Mouse (Mus musculus): ENCODE results near the gene Lcor. TPM values are rescaled to one million over a fixed set of nuclear protein-coding genes. Genes with fewer than 3 reads are reported as not detected.

Gene Lcor
- polyA plus RNA-seq, 1 experiment: 3.4 TPM

DNA sequence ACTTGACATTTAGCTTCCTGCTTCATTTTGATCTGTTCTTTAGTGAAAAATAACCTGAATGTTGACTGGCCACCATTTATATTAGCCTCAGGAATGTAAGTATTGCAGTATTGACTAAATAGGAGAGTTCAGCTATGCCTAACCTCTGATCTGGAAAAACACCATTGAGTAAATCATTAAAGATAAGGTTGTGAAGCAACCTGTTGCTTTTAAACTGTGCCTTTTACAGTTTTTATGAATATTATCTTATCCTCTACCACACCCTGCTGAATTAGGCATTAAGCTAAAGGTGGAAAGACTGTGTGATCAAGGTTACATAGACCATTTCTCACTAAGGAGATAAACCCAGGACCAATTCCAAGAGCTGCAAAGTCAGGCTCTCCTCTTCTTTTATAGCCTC is 95.1 kb downstream of the Lcor start:
- Histone ChIP-seq H3K27ac (replicated peaks; ENCODE audit: low read depth, low read length) (no peak overlapping the region), H3K4me1 (ENCODE audit: control insufficient read depth, insufficient read depth, insufficient read length, low read length) (no peaks in the 10 kb centered on the region; the same call in 1 of the 2 replicates), H3K4me3 (ENCODE audit: insufficient read depth, low read depth, low read length) (no peak overlapping the region)

- Histone ChIP-seq H3K4me3 (ENCODE audit: insufficient read depth, low read depth, low read length) (no peak overlapping the region), H3K4me1 (ENCODE audit: control insufficient read depth, insufficient read depth, insufficient read length, low read length) (no peaks in the 10 kb centered on the region; the same call in 1 of the 2 replicates), H3K27ac (replicated peaks; ENCODE audit: low read depth, low read length) (no peak overlapping the region)
Observed at GRCm38 (mm10) chr19:41579311-41579920, 97.0 kb downstream of the Lcor start.

DNA sequence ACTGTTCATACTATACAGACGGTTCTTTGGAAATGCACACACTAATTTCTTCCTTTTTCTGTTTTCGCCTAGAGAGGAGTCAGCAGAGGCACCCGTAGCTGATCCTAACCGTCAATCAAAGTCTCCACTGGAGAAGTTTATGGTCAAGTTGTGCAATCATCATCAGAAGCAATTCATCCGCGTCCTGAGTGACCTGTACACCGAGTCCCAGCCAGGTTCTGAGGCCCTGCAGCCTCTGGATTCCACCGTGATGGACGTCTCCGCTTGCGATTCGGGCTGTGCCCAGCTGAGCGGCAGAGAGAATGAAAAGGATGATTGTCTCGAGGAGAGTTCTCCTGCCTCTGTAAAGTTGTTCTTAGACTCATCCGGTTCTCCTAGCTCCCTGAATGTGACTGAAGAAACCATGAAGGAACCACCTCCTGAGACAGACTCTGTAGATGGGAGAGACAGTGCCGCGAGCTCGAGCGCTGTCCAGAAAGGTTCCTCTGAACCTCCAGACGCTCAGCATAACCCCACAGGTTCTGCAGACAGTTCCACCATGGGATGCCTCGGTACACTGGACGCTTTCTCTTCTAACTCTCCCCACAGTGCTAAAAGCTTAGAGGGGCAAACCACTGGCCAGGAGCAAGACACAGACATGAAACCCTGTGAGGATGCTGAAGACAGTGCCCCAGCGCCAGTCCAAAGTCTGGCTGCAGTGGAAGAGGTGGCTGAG is 99.4 kb downstream of the Lcor start, which contains the start of gene Gm340:
TSS of gene Gm340 (plus strand) at position 665 of the 715 bp plus-strand sequence.
- Histone ChIP-seq H3K4me3 (ENCODE audit: insufficient read depth, low read depth, low read length) (no peak within 1 kb of the TSS), H3K27ac (replicated peaks; ENCODE audit: low read depth, low read length) (no peak within 1 kb of the TSS), H3K4me1 (ENCODE audit: control insufficient read depth, insufficient read depth, insufficient read length, low read length) (no peaks in the 10 kb centered on the region; the same call in 1 of the 2 replicates)

GRCm38 (mm10) chr19:41582918-41583514 is 100.6 kb downstream of the Lcor start:
- Histone ChIP-seq H3K4me3 (ENCODE audit: insufficient read depth, low read depth, low read length) (no peak overlapping the region), H3K4me1 (ENCODE audit: control insufficient read depth, insufficient read depth, insufficient read length, low read length) (no peaks in the 10 kb centered on the region; the same call in 1 of the 2 replicates), H3K27ac (replicated peaks; ENCODE audit: low read depth, low read length) (no peak overlapping the region)

GRCm38 (mm10) chr19:41586752-41587151 is 104.3 kb downstream of the Lcor start:
- no peak overlapping the region for H3K4me3 ChIP-seq (ENCODE audit: insufficient read depth, low read depth, low read length)
- no peaks in the 10 kb centered on the region for H3K4me1 ChIP-seq (ENCODE audit: control insufficient read depth, insufficient read depth, insufficient read length, low read length)
- no peak overlapping the region for H3K27ac ChIP-seq (replicated peaks; ENCODE audit: low read depth, low read length)

DNA sequence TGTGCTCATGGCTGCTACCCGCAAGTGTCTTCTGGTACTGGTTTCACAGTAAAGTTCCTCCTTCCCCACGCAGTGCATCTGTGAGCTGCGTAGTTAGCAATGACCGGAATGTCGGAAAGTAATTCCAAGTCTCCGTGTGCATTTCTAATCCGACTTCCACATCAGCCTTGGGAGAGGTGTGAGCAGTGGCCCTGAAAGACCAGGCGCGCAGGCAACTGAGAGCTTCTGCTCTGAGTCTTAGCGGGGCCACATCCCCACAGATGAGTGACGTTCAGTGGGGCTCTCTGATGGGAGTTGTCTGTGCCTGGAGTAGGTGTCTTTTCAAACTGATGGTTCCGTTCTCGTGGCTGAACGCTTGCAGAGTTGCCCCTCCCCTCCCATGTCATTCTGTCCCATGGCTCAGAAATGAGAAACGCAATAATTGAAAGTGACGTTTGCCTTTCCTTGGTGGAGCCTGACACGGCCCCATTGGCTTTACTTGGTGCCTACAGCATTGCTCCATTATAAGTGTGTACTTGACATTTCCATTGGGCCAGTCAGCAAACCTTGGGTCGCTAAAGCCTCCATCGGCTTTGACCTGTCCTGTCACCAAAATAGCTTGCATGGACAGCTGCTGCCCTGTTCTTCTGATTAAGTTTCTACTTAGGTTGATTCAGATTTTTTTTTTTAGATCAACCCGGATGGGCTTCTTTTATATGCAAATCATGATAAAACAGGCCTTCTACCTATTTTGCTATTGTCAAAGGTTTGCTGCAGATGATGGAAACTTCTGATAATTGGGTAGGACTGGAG is 105.2 kb downstream of the Lcor start:
- no peak overlapping the region for H3K27ac ChIP-seq (replicated peaks; ENCODE audit: low read depth, low read length)
- H3K4me1 ChIP-seq (ENCODE audit: control insufficient read depth, insufficient read depth, insufficient read length, low read length): no peaks in the 10 kb centered on the region
- no peak overlapping the region for H3K4me3 ChIP-seq (ENCODE audit: insufficient read depth, low read depth, low read length)

- Histone ChIP-seq H3K4me3 (ENCODE audit: insufficient read depth, low read depth, low read length) (no peak overlapping the region), H3K27ac (replicated peaks; ENCODE audit: low read depth, low read length) (no peak overlapping the region), H3K4me1 (ENCODE audit: control insufficient read depth, insufficient read depth, insufficient read length, low read length) (no peaks in the 10 kb centered on the region)
Observed at GRCm38 (mm10) chr19:41589026-41589425, 106.6 kb downstream of the Lcor start.

DNA sequence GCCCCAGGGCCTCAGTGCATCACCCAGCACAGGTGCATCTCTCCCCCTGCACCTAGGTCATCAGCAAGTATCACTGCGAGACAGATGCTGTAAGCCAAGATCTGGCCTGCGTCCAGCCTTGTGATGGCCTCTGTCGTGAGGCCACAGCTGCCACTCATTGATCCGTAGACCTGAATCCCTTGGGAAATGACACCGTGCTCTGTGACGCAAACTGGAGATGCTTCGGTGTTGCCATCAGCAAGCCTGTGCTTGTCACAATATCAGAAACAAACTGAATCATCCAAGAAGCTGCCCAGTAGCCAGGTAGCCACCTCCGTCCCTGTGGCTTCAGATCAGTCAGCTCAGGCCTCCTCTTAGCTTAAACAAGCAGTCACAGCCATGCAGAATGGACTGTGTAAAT is 107.2 kb downstream of the Lcor start:
- no peak overlapping the region for H3K27ac ChIP-seq (replicated peaks; ENCODE audit: low read depth, low read length)
- H3K4me3 ChIP-seq (ENCODE audit: insufficient read depth, low read depth, low read length): no peak overlapping the region
- H3K4me1 ChIP-seq (ENCODE audit: control insufficient read depth, insufficient read depth, insufficient read length, low read length): no peaks in the 10 kb centered on the region

GRCm38 (mm10) chr19:41591808-41592207 is 109.4 kb downstream of the Lcor start:
- Histone ChIP-seq H3K27ac (replicated peaks; ENCODE audit: low read depth, low read length) (no peak overlapping the region), H3K4me1 (ENCODE audit: control insufficient read depth, insufficient read depth, insufficient read length, low read length) (no peaks in the 10 kb centered on the region)

DNA sequence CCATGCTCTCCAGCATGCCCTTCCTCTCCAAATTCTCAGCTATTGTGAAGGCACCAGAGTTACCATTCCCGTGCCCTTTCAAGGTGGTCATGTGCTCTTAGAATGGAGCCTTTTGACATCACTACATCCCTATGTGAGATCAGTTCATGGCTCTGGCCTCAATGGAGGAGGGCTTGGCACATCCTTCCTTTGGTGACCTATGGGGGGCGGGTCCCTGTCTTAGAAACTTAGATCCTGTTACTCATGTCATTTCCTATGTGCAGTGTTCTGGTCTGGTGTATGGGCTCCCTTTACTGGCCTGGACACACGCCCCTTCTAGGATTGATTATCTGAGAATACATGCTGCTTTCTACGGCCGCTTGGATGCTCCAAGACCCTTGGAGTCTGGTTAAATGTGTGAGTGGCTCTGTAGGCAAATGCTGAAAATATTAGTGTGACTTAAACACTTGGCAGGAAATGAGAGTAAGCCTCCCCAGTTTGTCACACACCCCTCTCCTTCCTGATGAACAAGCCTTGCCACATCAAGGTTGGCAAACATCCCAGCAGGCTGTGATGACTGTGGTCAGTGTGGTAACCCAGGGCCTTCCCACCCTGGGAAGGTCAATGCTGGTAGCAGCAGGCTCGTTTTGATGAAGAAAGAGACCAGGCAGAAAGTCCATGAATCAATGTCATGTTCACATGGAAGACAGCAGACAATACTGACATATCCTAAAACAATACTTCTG is 114.9 kb downstream of the Lcor start:
- Histone ChIP-seq H3K4me3 (ENCODE audit: insufficient read depth, low read depth, low read length) (no peak overlapping the region), H3K27ac (replicated peaks; ENCODE audit: low read depth, low read length) (no peak overlapping the region)

More at GRCm38 (mm10) chr19:41591808-41592207, 109.4 kb downstream of the Lcor start:
- H3K4me3 ChIP-seq (ENCODE audit: insufficient read depth, low read depth, low read length): no peak overlapping the region

GRCm38 (mm10) chr19:41600647-41601046 is 118.2 kb downstream of the Lcor start:
- H3K27ac ChIP-seq (replicated peaks; ENCODE audit: low read depth, low read length): no peak overlapping the region
- no peak overlapping the region for H3K4me3 ChIP-seq (ENCODE audit: insufficient read depth, low read depth, low read length)
- peaks cover 3% of the 10 kb centered on the region; the same call in 1 of the 2 replicates for H3K4me1 ChIP-seq (ENCODE audit: control insufficient read depth, insufficient read depth, insufficient read length, low read length)

More for the DNA sequence above, 114.9 kb downstream of the Lcor start:
- H3K4me1 ChIP-seq (ENCODE audit: control insufficient read depth, insufficient read depth, insufficient read length, low read length): peaks cover 3% of the 10 kb centered on the region; the same call in 1 of the 2 replicates

DNA sequence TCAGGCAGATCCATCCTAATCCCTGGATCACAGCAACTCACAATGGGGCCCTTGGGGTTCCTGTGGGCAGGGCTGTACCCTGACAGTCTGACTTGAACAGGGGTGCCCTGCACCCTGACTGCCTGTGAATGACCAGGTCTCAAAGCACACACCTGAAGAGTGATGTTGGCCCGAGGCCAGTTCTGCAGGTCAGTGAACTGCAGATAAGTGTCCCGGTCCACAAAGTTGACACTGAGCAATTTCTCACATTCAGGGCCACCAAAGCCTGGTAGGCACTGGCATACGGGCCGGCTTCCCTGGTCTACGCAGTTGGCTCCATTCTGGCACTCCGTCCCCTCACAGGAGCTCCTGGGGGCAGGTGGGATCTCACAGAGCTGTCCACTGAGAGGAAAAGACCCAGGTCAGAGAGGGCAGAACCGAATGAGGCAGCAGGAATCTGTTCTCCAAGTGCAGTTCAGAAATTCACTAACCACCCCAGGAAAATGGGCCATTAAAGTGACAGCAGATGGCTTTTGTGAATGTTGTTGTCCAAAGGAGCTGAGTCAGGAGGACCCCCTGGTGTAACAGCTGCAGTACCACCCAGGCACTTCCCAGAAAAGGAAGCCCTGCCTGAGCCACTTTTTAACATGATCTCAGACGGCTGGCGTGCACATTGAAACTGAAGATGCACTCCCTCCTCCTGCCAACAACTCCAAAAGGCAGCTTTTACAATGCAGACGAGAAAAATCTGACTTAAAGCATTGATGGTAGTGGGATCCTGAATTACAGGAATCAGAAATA is 124.0 kb downstream of the Lcor start:
- no peak overlapping the region for H3K4me3 ChIP-seq (ENCODE audit: insufficient read depth, low read depth, low read length)
- no peaks in the 10 kb centered on the region for H3K4me1 ChIP-seq (ENCODE audit: control insufficient read depth, insufficient read depth, insufficient read length, low read length)
- H3K27ac ChIP-seq (replicated peaks; ENCODE audit: low read depth, low read length): no peak overlapping the region

GRCm38 (mm10) chr19:41611683-41612082 is 129.2 kb downstream of the Lcor start:
- Histone ChIP-seq H3K27ac (replicated peaks; ENCODE audit: low read depth, low read length) (no peak overlapping the region), H3K4me1 (ENCODE audit: control insufficient read depth, insufficient read depth, insufficient read length, low read length) (no peaks in the 10 kb centered on the region), H3K4me3 (ENCODE audit: insufficient read depth, low read depth, low read length) (no peak overlapping the region)
